Mouse (Mus musculus): Measurements from ENCODE around the gene Hnrnpll. TPM values are rescaled to one million over a fixed set of nuclear protein-coding genes. Genes with fewer than 3 reads are reported as not detected.

Gene Hnrnpll
- polyA plus RNA-seq, 1 experiment from 2014 or later = 112 TPM

DNA sequence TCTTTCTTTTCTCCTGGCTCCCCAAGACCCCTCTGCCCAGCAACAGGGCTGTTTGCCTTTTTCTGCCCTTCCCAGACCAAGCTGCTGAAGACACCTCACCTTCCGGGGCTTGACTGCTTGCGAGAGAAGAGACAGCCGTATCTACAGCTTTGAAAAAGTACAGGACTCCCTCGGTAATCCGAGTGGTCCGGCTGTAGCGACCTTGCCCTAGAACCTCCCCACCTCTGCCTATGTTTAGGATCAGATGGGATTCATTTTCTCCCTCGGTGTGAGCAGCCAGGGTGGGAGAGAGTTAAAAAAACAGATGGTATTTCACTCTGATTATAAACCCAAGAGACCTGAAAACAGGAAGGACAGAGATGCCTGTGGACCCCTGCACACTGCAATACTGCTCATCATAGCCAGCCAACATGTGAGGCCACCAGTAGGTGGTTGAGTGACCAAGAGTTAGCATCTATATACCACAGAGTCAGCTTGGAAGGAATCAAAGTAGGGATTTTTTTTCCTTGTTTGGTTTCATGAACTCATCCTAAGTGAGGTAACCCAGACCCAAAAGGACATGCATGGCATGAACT is 79.1 kb downstream of the Hnrnpll start:
- Histone ChIP-seq H3K4me3 (no peak overlapping the region), H3K27me3 (no peaks in the 10 kb centered on the region), H3K9ac (no peak overlapping the region), H3K4me1 (peaks cover 8% of the 10 kb centered on the region), H3K4me2 (replicated peaks) (no peak overlapping the region), H3K9me3 (replicated peaks) (no peaks in the 10 kb centered on the region), H3K27ac (no peak overlapping the region), H3K36me3 (no peaks in the 10 kb centered on the region)
- WGBS = 57% methylated on average over 8 of the region's 8 CpGs
- ATAC-seq (ENCODE audit: low FRiP score) = no peak

DNA sequence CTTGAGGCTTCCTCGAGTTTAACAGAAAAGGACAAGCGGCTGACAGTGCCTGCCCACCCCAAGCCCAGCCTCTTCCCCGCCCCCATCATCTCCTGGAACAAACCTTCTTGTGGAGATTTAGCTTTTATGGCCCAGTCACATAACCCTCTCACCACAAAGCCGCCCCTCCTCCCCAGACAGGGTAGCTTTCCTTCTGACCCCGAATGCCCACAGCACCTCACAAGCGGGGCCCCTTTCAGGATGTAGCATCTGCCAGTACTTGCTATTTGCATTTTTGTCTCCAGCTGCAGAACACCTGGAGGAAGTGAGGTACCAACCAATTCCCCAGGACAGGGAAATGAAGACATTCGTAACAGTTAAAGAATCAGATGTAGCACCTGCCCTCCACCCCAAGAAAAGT is 79.6 kb downstream of the Hnrnpll start:
- Histone ChIP-seq H3K4me3 (no peak overlapping the region), H3K27ac (no peak overlapping the region), H3K27me3 (no peaks in the 10 kb centered on the region), H3K9ac (no peak overlapping the region), H3K9me3 (replicated peaks) (no peaks in the 10 kb centered on the region), H3K4me1 (peaks cover 8% of the 10 kb centered on the region), H3K36me3 (no peaks in the 10 kb centered on the region), H3K4me2 (replicated peaks) (no peak overlapping the region)
- ATAC-seq (ENCODE audit: low FRiP score) = no peak
- 31% methylated on average over 7 of the region's 7 CpGs for WGBS

DNA sequence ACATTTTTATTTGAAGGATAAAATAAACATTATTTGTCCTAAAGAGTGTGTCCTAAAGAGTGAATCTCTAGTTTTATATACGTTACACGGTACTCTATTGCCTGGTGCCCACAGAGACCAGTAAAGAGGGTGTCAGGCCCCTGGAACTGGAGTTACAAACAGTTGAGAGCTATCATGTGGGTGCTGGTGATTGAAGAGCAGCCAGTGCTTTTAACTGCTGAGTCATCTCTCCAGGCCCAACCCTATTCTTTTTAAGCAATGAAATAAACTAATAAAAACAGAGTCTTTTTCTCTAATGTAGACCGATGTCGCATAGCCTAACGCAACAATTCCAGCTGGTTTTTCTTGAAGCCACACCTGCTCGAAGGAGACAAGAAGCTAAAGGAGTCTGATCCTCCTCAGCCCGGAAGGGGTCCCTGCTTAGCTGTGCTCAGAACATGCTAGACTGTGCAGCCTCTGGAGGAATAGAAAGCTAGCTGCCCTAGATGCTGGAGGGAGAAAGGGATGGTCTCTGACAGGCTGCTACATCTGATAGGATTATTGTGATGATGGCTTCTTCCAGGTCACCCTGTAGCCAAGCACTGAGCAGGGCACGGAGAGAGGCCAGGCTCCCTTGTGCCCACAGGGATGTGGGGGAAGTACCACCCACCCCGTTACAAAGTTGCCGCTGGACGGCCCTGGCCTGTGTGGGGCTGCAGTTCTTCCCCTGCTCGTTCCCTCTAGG is 80.2 kb downstream of the Hnrnpll start:
- Histone ChIP-seq H3K27me3 (no peaks in the 10 kb centered on the region), H3K4me3 (no peak overlapping the region), H3K27ac (no peak overlapping the region), H3K9me3 (replicated peaks) (no peaks in the 10 kb centered on the region), H3K9ac (no peak overlapping the region), H3K4me2 (replicated peaks) (no peak overlapping the region), H3K4me1 (peaks cover 8% of the 10 kb centered on the region), H3K36me3 (no peaks in the 10 kb centered on the region)
- WGBS = 57% methylated on average over 12 of the region's 12 CpGs
- ATAC-seq (ENCODE audit: low FRiP score) = no peak

DNA sequence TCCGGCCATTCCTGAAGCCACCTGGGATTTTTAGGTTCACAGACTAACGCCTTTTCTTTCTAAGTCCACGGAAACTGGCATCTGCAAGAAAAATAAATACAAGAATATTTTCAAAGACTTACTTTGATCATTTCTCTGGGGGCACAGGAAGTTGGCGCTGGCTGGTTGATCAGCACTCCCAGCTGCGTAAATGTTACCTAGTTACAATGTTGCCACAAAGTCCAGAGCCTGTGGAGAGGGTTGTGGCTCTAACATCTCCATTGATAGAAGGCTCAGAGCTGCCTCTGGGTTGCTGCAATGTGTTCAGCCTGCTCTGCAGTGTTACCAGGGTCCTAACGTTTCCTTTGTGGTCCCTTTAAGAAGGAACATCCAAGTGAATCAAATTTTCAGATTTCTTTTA is 80.8 kb downstream of the Hnrnpll start:
- Histone ChIP-seq H3K9me3 (replicated peaks) (no peaks in the 10 kb centered on the region), H3K36me3 (no peaks in the 10 kb centered on the region)
- WGBS = 65% methylated on average over 6 of the region's 6 CpGs

DNA sequence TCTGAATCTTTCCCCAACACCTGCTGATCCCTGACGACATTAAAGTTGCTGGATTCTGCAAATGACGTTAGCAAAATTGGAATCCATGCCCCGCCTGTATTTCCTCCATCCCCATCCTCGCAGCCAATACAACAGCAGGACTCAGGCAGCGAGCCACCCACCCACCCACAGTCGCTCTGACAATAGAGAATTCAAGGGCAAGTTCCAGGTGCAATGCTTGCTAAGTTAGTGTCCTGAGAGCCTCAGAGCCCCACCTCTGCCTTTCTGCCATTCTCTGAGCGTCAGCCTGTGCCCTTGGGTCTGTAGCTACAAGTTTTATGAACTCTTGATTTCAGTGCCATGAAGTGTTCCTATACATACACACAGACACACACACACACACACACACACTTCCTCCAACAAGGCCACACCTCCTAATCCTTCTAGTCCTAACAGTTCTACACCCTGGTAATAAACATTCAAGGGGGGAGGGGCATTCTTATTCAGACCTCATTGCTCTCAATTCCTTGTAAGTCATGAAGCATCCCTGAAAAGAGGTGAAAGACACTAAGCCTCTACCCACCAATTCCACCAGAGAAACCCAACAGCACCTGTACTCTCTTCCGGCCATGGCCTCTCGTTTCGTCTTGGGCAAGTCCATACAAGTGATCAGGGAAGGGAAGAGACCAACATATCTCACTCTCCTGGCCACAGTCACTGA is 81.6 kb downstream of the Hnrnpll start:
- Histone ChIP-seq H3K4me3 (no peak overlapping the region), H3K4me2 (replicated peaks) (no peak overlapping the region), H3K27ac (no peak overlapping the region), H3K27me3 (no peaks in the 10 kb centered on the region), H3K9ac (no peak overlapping the region), H3K4me1 (peaks cover 16% of the 10 kb centered on the region), H3K36me3 (no peaks in the 10 kb centered on the region), H3K9me3 (replicated peaks) (no peaks in the 10 kb centered on the region)
- ATAC-seq (ENCODE audit: low FRiP score) = no peak
- 81% methylated on average over 10 of the region's 10 CpGs for WGBS

More for the DNA sequence above, 80.8 kb downstream of the Hnrnpll start:
- no peak for ATAC-seq (ENCODE audit: low FRiP score)
- no peak overlapping the region for H3K27ac ChIP-seq
- no peaks in the 10 kb centered on the region for H3K27me3 ChIP-seq
- no peak overlapping the region for H3K9ac ChIP-seq
- H3K4me3 ChIP-seq = no peak overlapping the region
- H3K4me2 ChIP-seq (replicated peaks) = no peak overlapping the region
- peaks cover 10% of the 10 kb centered on the region for H3K4me1 ChIP-seq

Other genes starting within 250 kb of the Hnrnpll start
- 36.3 and 39.3 TPM in 2 replicates for gene Atl2, start 166.2 kb downstream of the Hnrnpll start, polyA plus RNA-seq (2016; fragmentation: Nextera tagmentation; extraction: Ambion mirVana)
- gene Galm, start 65.1 kb upstream of the Hnrnpll start, polyA plus RNA-seq (2016; fragmentation: Nextera tagmentation; extraction: Ambion mirVana) = 8.5 and 9.1 TPM in 2 replicates
- gene Srsf7, start 145.0 kb upstream of the Hnrnpll start, polyA plus RNA-seq (2016; fragmentation: Nextera tagmentation; extraction: Ambion mirVana) = 592 and 633 TPM in 2 replicates
- 0.14 and 0.30 TPM in 2 replicates for gene Ttc39d, start 145.1 kb upstream of the Hnrnpll start, polyA plus RNA-seq (2016; fragmentation: Nextera tagmentation; extraction: Ambion mirVana)
- 23.2 and 25.6 TPM in 2 replicates for gene Gemin6, start 162.1 kb upstream of the Hnrnpll start, polyA plus RNA-seq (2016; fragmentation: Nextera tagmentation; extraction: Ambion mirVana)
- gene Morn2, start 227.9 kb upstream of the Hnrnpll start, polyA plus RNA-seq (2016; fragmentation: Nextera tagmentation; extraction: Ambion mirVana) = 32.3 and 32.4 TPM in 2 replicates
- gene Dhx57, start 228.1 kb upstream of the Hnrnpll start, polyA plus RNA-seq (2016; fragmentation: Nextera tagmentation; extraction: Ambion mirVana) = 42.7 and 44.6 TPM in 2 replicates
- gene Arhgef33, start 245.1 kb upstream of the Hnrnpll start, polyA plus RNA-seq (2016; fragmentation: Nextera tagmentation; extraction: Ambion mirVana) = 1.0 and 1.2 TPM in 2 replicates